ENCODE assay signal across 8 mouse cellular contexts in genomic region chr9:114844017-114844662, GRCm38 (mm10). TPM values are rescaled to one million over a fixed set of nuclear protein-coding genes. Genes with fewer than 3 reads are reported as not detected.
A peak's percentile ranks its signal among the peaks of the same experiment; 100 is the strongest.
DNase-seq lines count a peak whose midpoint lies in the region; ATAC-seq and TF ChIP-seq lines count a peak whose summit lies in the region.

TSS of gene Cmtm8 (minus strand) at chr9:114844156.

- H3K9ac ChIP-seq in heart, adult 2 months (ENCODE audit: low read depth, low read length) = peak within 1 kb of the TSS; percentile 77
- H3K9ac ChIP-seq in liver, embryonic 11.5 days (ENCODE audit: low read depth, low read length) = peak within 1 kb of the TSS; percentile 65

- under 1% methylated on average over 41 of the region's 43 CpGs for WGBS in heart, adult 2 months
- WGBS in liver, embryonic 11.5 days = under 1% methylated on average over 42 of the region's 43 CpGs

- H3K36me3 ChIP-seq in heart, adult 2 months (ENCODE audit: control insufficient read depth, insufficient read depth, low read length) = no peaks in the 10 kb centered on the region
- H3K36me3 ChIP-seq in liver, embryonic 11.5 days (ENCODE audit: control insufficient read depth, insufficient read depth, low read length) = no peaks in the 10 kb centered on the region

- H3K4me3 ChIP-seq in heart, adult 2 months = peak within 1 kb of the TSS; percentile 78
- H3K4me3 ChIP-seq in liver, embryonic 11.5 days (ENCODE audit: low read depth, low read length) = peak within 1 kb of the TSS; percentile 67

- intact Hi-C loops in heart, adult 2 months (cut with DNase I) = loop anchor here (2.0 to 5.0 kb wide), 2 partner anchors 39 to 63 kb away; no protein-coding TSS in a partner anchor

- TF ChIP-seq CTCF in heart, adult 2 months (IDR thresholded peaks at IDR 0.05) = peak; percentile 51

- TF ChIP-seq POLR2A in heart, adult 2 months (IDR thresholded peaks at IDR 0.05; ENCODE audit: insufficient read depth, low read depth, low read length) = peak; percentile 18; the same call in 1 of the 2 replicates

- H3K27ac ChIP-seq in heart, adult 2 months = peak within 1 kb of the TSS; percentile 87
- H3K27ac ChIP-seq in liver, embryonic 11.5 days (ENCODE audit: low read depth, low read length) = no peak within 1 kb of the TSS; the same call in 1 of the 2 replicates

- peak; percentile 85 for ATAC-seq in liver, embryonic 11.5 days (replicated peaks; ENCODE audit: low FRiP score)

- peak; percentile 19 for DNase-seq in layer of hippocampus, adult 11-12 months (ENCODE audit: low spot score)
- no peak for DNase-seq in layer of hippocampus, adult 9-10 months (ENCODE audit: low spot score)
- peak; percentile 87 for DNase-seq in embryo, embryonic 9.5 days (ENCODE audit: extremely low spot score)
- DNase-seq in heart, adult 2 months = peak; percentile 82 to 86
- peak; percentile 90 for DNase-seq in kidney, adult 18-20 months
- peak; percentile 82 for DNase-seq in liver, embryonic 11.5 days (ENCODE audit: low spot score)
- peak; percentile 12 to 42 for DNase-seq in monocyte, adult 2 months (ENCODE audit: low read depth in 1 of 2, low spot score in 2 of 2)
- DNase-seq in spleen, postnatal 36 days (ENCODE audit: low spot score in 2 of 2) = peak; percentile 50 to 64

- H3K4me1 ChIP-seq in heart, adult 2 months (ENCODE audit: control insufficient read depth, insufficient read depth, low read length) = 0 out of 2 replicates have a peak, but pooled peaks cover 2% of the 10 kb centered on the region
- H3K4me1 ChIP-seq in liver, embryonic 11.5 days (replicated peaks; ENCODE audit: control insufficient read depth, insufficient read depth, low read length) = no peaks in the 10 kb centered on the region

- no peaks in the 10 kb centered on the region for H3K79me2 ChIP-seq in heart, adult 2 months (replicated peaks; ENCODE audit: control insufficient read depth, insufficient read depth, low read length)

- H3K4me2 ChIP-seq in liver, embryonic 11.5 days = peak within 1 kb of the TSS; percentile 97

- no peaks in the 10 kb centered on the region for H3K9me3 ChIP-seq in liver, embryonic 11.5 days (ENCODE audit: control insufficient read depth, low read length)

- TF ChIP-seq EP300 in heart, adult 2 months (IDR thresholded peaks at IDR 0.05; ENCODE audit: insufficient read depth, low read depth, low read length) = peak; percentile 13; the same call in 1 of the 2 replicates

- H3K27me3 ChIP-seq in heart, adult 2 months (ENCODE audit: control insufficient read depth, insufficient read depth, low read length) = no peaks in the 10 kb centered on the region
- no peaks in the 10 kb centered on the region; the same call in 1 of the 2 replicates for H3K27me3 ChIP-seq in liver, embryonic 11.5 days (replicated peaks; ENCODE audit: control insufficient read depth, insufficient read depth, low read length)

RNA-seq across cellular contexts. Expression of gene Cmtm8, which starts in this region (rescaled TPM):
- 10 to 100 TPM; 11.5 to 11.9 TPM for total RNA-seq in heart, adult 2 months (2021)
- polyA plus RNA-seq in heart, adult 2 months (2012; rRNA removed) = 28.7 and 39.4 TPM in 2 replicates
- polyA plus RNA-seq in liver, embryonic 11.5 days (2014; fragmentation: Nextera tagmentation; extraction: Ambion mirVana) = 21.2 and 24.8 TPM in 2 replicates
